Mouse (Mus musculus) spleen, adult 2 months (tissue): ENCODE data around the gene Paqr8.

Experiments
- CTCF ChIP-seq: fragments of 200-500 bp; IDR thresholded peaks from 2 replicates; pipeline ENCODE4 v1.5.1; 2011; ENCODE audit warnings: mild to moderate bottlenecking, inconsistent platforms; ENCODE audit not compliant: insufficient read depth, insufficient read length, insufficient replicate concordance; ENCODE audit errors: extremely low read depth
- POLR2A ChIP-seq: fragments of 200-500 bp; IDR thresholded peaks from 2 replicates; pipeline ENCODE4 v1.6.1; 2011; ENCODE audit warnings: low read depth, low read length, inconsistent platforms

DNA sequence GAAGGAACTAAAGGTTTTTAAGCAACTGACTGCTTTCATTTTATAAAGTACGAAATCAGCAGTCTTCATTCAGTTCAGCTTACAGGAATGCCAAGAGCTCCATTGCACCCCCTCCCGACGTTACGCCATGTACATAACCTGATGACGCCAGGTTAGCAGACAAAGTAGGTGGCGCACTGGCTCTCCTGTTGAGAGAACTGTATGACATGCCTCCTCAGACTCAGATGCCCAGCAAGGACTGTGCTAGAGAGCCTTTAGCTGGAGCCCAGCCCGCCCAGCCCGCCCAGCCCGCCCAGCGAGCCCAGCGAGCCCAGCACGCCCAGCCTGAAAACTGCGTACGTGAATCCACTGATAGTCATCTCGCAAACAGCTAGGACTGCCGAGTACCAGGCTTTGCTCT lies 49.7 kb downstream of the Paqr8 start:
- no peak for TF ChIP-seq CTCF
- no peak for TF ChIP-seq POLR2A
